Mouse (Mus musculus) T-helper 2 cell (primary cell): ENCODE results near the gene Pde4b.

Experiments
- in situ Hi-C: fragments of 300-600 bp; cut with MboI, MseI; formaldehyde crosslinking; loops from one replicate; pipeline ENCODE4 v1.15.1; 2025; ENCODE audit warnings: high pct_unique_total_duplicates

The Pde4b gene

GRCm38 (mm10) chr4:102287172-102287571 is 199.8 kb downstream of the Pde4b start:
- in situ Hi-C loops, result no loop called here

- in situ Hi-C loops, result no loop called here
Measured at GRCm38 (mm10) chr4:102290052-102290734, 202.8 kb downstream of the Pde4b start.

- in situ Hi-C loops, result no loop called here
Measured at GRCm38 (mm10) chr4:102297558-102297957, 210.2 kb downstream of the Pde4b start.

- in situ Hi-C loops, result loop anchor here (10.0 kb wide), 1 partner anchor 1948 kb away; no protein-coding TSS in a partner anchor
Measured at GRCm38 (mm10) chr4:102302568-102302967, 215.2 kb downstream of the Pde4b start.

GRCm38 (mm10) chr4:102307661-102308297 is 220.4 kb downstream of the Pde4b start:
- in situ Hi-C loops, result loop anchor here (10.0 kb wide), 1 partner anchor 1953 kb away; no protein-coding TSS in a partner anchor

- in situ Hi-C loops, result no loop called here
Measured at GRCm38 (mm10) chr4:102310630-102311029, 223.3 kb downstream of the Pde4b start.

GRCm38 (mm10) chr4:102316011-102316410 is 228.7 kb downstream of the Pde4b start:
- in situ Hi-C loops, result loop anchor here (5.0 kb wide), 1 partner anchor 74 kb away; no protein-coding TSS in a partner anchor

GRCm38 (mm10) chr4:102316699-102317285 is 229.4 kb downstream of the Pde4b start:
- in situ Hi-C loops, result loop anchor here (5.0 kb wide), 1 partner anchor 74 kb away; no protein-coding TSS in a partner anchor

- in situ Hi-C loops, result loop anchor here (5.0 kb wide), 1 partner anchor 76 kb away; no protein-coding TSS in a partner anchor
Measured at GRCm38 (mm10) chr4:102318596-102318995, 231.3 kb downstream of the Pde4b start.

GRCm38 (mm10) chr4:102321340-102321739 is 234.0 kb downstream of the Pde4b start:
- in situ Hi-C loops, result no loop called here

- in situ Hi-C loops, result no loop called here
Measured at GRCm38 (mm10) chr4:102332386-102332785, 245.0 kb downstream of the Pde4b start.

- in situ Hi-C loops, result no loop called here
Measured at GRCm38 (mm10) chr4:102332885-102333284, 245.5 kb downstream of the Pde4b start.

GRCm38 (mm10) chr4:102346911-102347492 is 259.7 kb downstream of the Pde4b start:
- in situ Hi-C loops, result no loop called here

GRCm38 (mm10) chr4:102351476-102352475 is 264.4 kb downstream of the Pde4b start:
- in situ Hi-C loops, result no loop called here

GRCm38 (mm10) chr4:102353641-102354403 is 266.5 kb downstream of the Pde4b start:
- in situ Hi-C loops, result no loop called here

- in situ Hi-C loops, result no loop called here
Measured at GRCm38 (mm10) chr4:102368105-102368735, 280.9 kb downstream of the Pde4b start.

- in situ Hi-C loops, result no loop called here
Measured at GRCm38 (mm10) chr4:102374614-102375013, 287.3 kb downstream of the Pde4b start.

GRCm38 (mm10) chr4:102382763-102383505 is 295.6 kb downstream of the Pde4b start:
- in situ Hi-C loops, result no loop called here

- in situ Hi-C loops, result no loop called here
Measured at GRCm38 (mm10) chr4:102393605-102394004, 306.3 kb downstream of the Pde4b start.
